Mouse (Mus musculus) erythroblast, embryonic 14.5 days (primary cell): ENCODE results near the gene Pcnx.

Source experiments
- GATA1 ChIP-seq: IDR thresholded peaks from 2 replicates; pipeline ENCODE4 v1.6.1; 2012; ENCODE audit warnings: low read length, inconsistent platforms, mixed read lengths
- TAL1 ChIP-seq: IDR thresholded peaks from 3 replicates; pipeline ENCODE4 v1.6.1; 2012; ENCODE audit warnings: low read length, inconsistent platforms, mixed read lengths

DNA sequence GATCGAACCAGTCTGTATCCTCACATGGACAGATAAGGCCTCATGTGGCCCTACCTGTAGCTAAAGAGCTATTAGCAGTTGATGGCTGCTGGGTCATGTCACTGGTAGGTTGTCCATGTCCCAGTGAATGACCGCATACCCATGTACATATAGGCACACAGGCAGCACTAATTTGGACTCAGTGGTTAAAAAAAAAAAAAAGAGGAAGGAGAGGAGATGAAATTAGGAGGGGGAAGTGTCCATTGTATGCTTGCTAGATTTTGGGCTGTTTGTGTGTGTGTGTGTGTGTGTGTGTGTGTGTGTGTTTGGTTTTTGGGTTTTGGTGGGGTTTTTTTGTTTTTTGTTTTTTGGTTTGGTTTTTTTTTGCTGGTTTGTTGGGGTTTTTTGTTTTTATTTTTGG is 26.7 kb upstream of the Pcnx start:
- TF ChIP-seq GATA1 (no peak), TAL1 (no peak)
